Mouse (Mus musculus): ENCODE data around the gene Fgfr2. TPM values are rescaled to one million over a fixed set of nuclear protein-coding genes. Genes with fewer than 3 reads are reported as not detected.

Fgfr2 gene
- polyA plus RNA-seq, 1 experiment from 2014 or later = 92.0 TPM

GRCm38 (mm10) chr7:131306733-131307132, 1816.4 kb downstream of the Fgfr2 start:
- H3K4me1 ChIP-seq (ENCODE audit: control insufficient read depth, insufficient read depth, low read length) = no peaks in the 10 kb centered on the region
- DNase-seq (ENCODE audit: low spot score, missing footprints) (no peak), ATAC-seq (ENCODE audit: low FRiP score) (no peak)
- WGBS = 85% methylated on average over 5 of the region's 5 CpGs
- H3K9ac ChIP-seq (ENCODE audit: low read length) = no peak overlapping the region
- no peak overlapping the region for H3K4me2 ChIP-seq
- H3K36me3 ChIP-seq (ENCODE audit: control insufficient read depth, insufficient read depth, low read length) = no peaks in the 10 kb centered on the region
- H3K27me3 ChIP-seq (ENCODE audit: control insufficient read depth, insufficient read depth, low read length) = no peaks in the 10 kb centered on the region
- H3K4me3 ChIP-seq (ENCODE audit: low read depth, low read length) = no peak overlapping the region
- H3K9me3 ChIP-seq (ENCODE audit: control insufficient read depth, low read length) = no peaks in the 10 kb centered on the region
- H3K27ac ChIP-seq (ENCODE audit: low read depth, low read length) = no peak overlapping the region

GRCm38 (mm10) chr7:131303340-131303739, 1819.8 kb downstream of the Fgfr2 start:
- ATAC-seq (ENCODE audit: low FRiP score) (no peak), DNase-seq (ENCODE audit: low spot score, missing footprints) (no peak)
- H3K27ac ChIP-seq (ENCODE audit: low read depth, low read length) = no peak overlapping the region
- WGBS = 79% methylated on average over 8 of the region's 8 CpGs
- H3K4me2 ChIP-seq = no peak overlapping the region
- no peaks in the 10 kb centered on the region for H3K9me3 ChIP-seq (ENCODE audit: control insufficient read depth, low read length)
- no peak overlapping the region for H3K9ac ChIP-seq (ENCODE audit: low read length)
- no peaks in the 10 kb centered on the region for H3K4me1 ChIP-seq (ENCODE audit: control insufficient read depth, insufficient read depth, low read length)
- no peak overlapping the region for H3K4me3 ChIP-seq (ENCODE audit: low read depth, low read length)
- no peaks in the 10 kb centered on the region for H3K27me3 ChIP-seq (ENCODE audit: control insufficient read depth, insufficient read depth, low read length)
- H3K36me3 ChIP-seq (ENCODE audit: control insufficient read depth, insufficient read depth, low read length) = no peaks in the 10 kb centered on the region

- H3K9ac ChIP-seq (ENCODE audit: low read length) = no peak overlapping the region
- H3K4me3 ChIP-seq (ENCODE audit: low read depth, low read length) = no peak overlapping the region
- DNase-seq (ENCODE audit: low spot score, missing footprints) = no peak
- 82% methylated on average over 8 of the region's 8 CpGs for WGBS
- H3K36me3 ChIP-seq (ENCODE audit: control insufficient read depth, insufficient read depth, low read length) = no peaks in the 10 kb centered on the region
- H3K4me2 ChIP-seq = no peak overlapping the region
- no peaks in the 10 kb centered on the region for H3K9me3 ChIP-seq (ENCODE audit: control insufficient read depth, low read length)
- no peaks in the 10 kb centered on the region for H3K4me1 ChIP-seq (ENCODE audit: control insufficient read depth, insufficient read depth, low read length)
- no peaks in the 10 kb centered on the region for H3K27me3 ChIP-seq (ENCODE audit: control insufficient read depth, insufficient read depth, low read length)
- ATAC-seq (ENCODE audit: low FRiP score) = no peak
- H3K27ac ChIP-seq (ENCODE audit: low read depth, low read length) = no peak overlapping the region
Measured at GRCm38 (mm10) chr7:131297151-131297550, 1826.0 kb downstream of the Fgfr2 start.

GRCm38 (mm10) chr7:131265851-131266250, 1857.3 kb downstream of the Fgfr2 start:
- DNase-seq (ENCODE audit: low spot score, missing footprints) (no peak), ATAC-seq (ENCODE audit: low FRiP score) (no peak)
- Histone ChIP-seq H3K9me3 (ENCODE audit: control insufficient read depth, low read length) (no peaks in the 10 kb centered on the region), H3K9ac (ENCODE audit: low read length) (no peak overlapping the region), H3K4me1 (ENCODE audit: control insufficient read depth, insufficient read depth, low read length) (no peaks in the 10 kb centered on the region), H3K4me2 (no peak overlapping the region), H3K27me3 (ENCODE audit: control insufficient read depth, insufficient read depth, low read length) (no peaks in the 10 kb centered on the region), H3K36me3 (ENCODE audit: control insufficient read depth, insufficient read depth, low read length) (no peaks in the 10 kb centered on the region), H3K27ac (ENCODE audit: low read depth, low read length) (no peak overlapping the region), H3K4me3 (ENCODE audit: low read depth, low read length) (no peak overlapping the region)
- 72% methylated on average over 4 of the region's 4 CpGs for whole genome bisulfite sequencing

- Histone ChIP-seq H3K9ac (ENCODE audit: low read length) (no peak overlapping the region), H3K4me2 (no peak overlapping the region), H3K9me3 (ENCODE audit: control insufficient read depth, low read length) (no peaks in the 10 kb centered on the region), H3K27me3 (ENCODE audit: control insufficient read depth, insufficient read depth, low read length) (no peaks in the 10 kb centered on the region), H3K27ac (ENCODE audit: low read depth, low read length) (no peak overlapping the region), H3K4me3 (ENCODE audit: low read depth, low read length) (no peak overlapping the region), H3K4me1 (ENCODE audit: control insufficient read depth, insufficient read depth, low read length) (no peaks in the 10 kb centered on the region), H3K36me3 (ENCODE audit: control insufficient read depth, insufficient read depth, low read length) (no peaks in the 10 kb centered on the region)
- ATAC-seq (ENCODE audit: low FRiP score) (no peak), DNase-seq (ENCODE audit: low spot score, missing footprints) (peak; percentile 21)
- 94% methylated on average over 4 of the region's 4 CpGs for WGBS
Measured at GRCm38 (mm10) chr7:131264251-131264650, 1858.9 kb downstream of the Fgfr2 start.

- H3K9ac ChIP-seq (ENCODE audit: low read length) = no peak overlapping the region
- no peak overlapping the region for H3K4me2 ChIP-seq
- DNase-seq (ENCODE audit: low spot score, missing footprints) (no peak), ATAC-seq (ENCODE audit: low FRiP score) (no peak)
- no peaks in the 10 kb centered on the region for H3K9me3 ChIP-seq (ENCODE audit: control insufficient read depth, low read length)
- no peaks in the 10 kb centered on the region for H3K27me3 ChIP-seq (ENCODE audit: control insufficient read depth, insufficient read depth, low read length)
- no peaks in the 10 kb centered on the region for H3K4me1 ChIP-seq (ENCODE audit: control insufficient read depth, insufficient read depth, low read length)
- H3K4me3 ChIP-seq (ENCODE audit: low read depth, low read length) = no peak overlapping the region
- 71% methylated on average over 6 of the region's 6 CpGs for WGBS
- no peaks in the 10 kb centered on the region for H3K36me3 ChIP-seq (ENCODE audit: control insufficient read depth, insufficient read depth, low read length)
- no peak overlapping the region for H3K27ac ChIP-seq (ENCODE audit: low read depth, low read length)
Measured at GRCm38 (mm10) chr7:131260946-131261345, 1862.2 kb downstream of the Fgfr2 start.

- no peaks in the 10 kb centered on the region for H3K36me3 ChIP-seq (ENCODE audit: control insufficient read depth, insufficient read depth, low read length)
- H3K9me3 ChIP-seq (ENCODE audit: control insufficient read depth, low read length) = no peaks in the 10 kb centered on the region
- H3K4me2 ChIP-seq = no peak overlapping the region
- no peak for ATAC-seq (ENCODE audit: low FRiP score)
- no peaks in the 10 kb centered on the region for H3K27me3 ChIP-seq (ENCODE audit: control insufficient read depth, insufficient read depth, low read length)
- H3K27ac ChIP-seq (ENCODE audit: low read depth, low read length) = no peak overlapping the region
- WGBS = 90% methylated on average over 1 of the region's 1 CpGs
- no peak overlapping the region for H3K4me3 ChIP-seq (ENCODE audit: low read depth, low read length)
- H3K4me1 ChIP-seq (ENCODE audit: control insufficient read depth, insufficient read depth, low read length) = no peaks in the 10 kb centered on the region
- no peak overlapping the region for H3K9ac ChIP-seq (ENCODE audit: low read length)
- no peak for DNase-seq (ENCODE audit: low spot score, missing footprints)
Measured at GRCm38 (mm10) chr7:131257309-131257708, 1865.8 kb downstream of the Fgfr2 start.

GRCm38 (mm10) chr7:131256841-131257240, 1866.3 kb downstream of the Fgfr2 start:
- no peak overlapping the region for H3K27ac ChIP-seq (ENCODE audit: low read depth, low read length)
- no peak overlapping the region for H3K4me2 ChIP-seq
- ATAC-seq (ENCODE audit: low FRiP score) (no peak), DNase-seq (ENCODE audit: low spot score, missing footprints) (peak; percentile 44)
- H3K36me3 ChIP-seq (ENCODE audit: control insufficient read depth, insufficient read depth, low read length) = no peaks in the 10 kb centered on the region
- H3K27me3 ChIP-seq (ENCODE audit: control insufficient read depth, insufficient read depth, low read length) = no peaks in the 10 kb centered on the region
- H3K9me3 ChIP-seq (ENCODE audit: control insufficient read depth, low read length) = no peaks in the 10 kb centered on the region
- no peak overlapping the region for H3K4me3 ChIP-seq (ENCODE audit: low read depth, low read length)
- H3K9ac ChIP-seq (ENCODE audit: low read length) = no peak overlapping the region
- 93% methylated on average over 5 of the region's 5 CpGs for WGBS
- H3K4me1 ChIP-seq (ENCODE audit: control insufficient read depth, insufficient read depth, low read length) = no peaks in the 10 kb centered on the region

GRCm38 (mm10) chr7:131244993-131245392, 1878.2 kb downstream of the Fgfr2 start:
- Histone ChIP-seq H3K4me2 (no peak overlapping the region), H3K27me3 (ENCODE audit: control insufficient read depth, insufficient read depth, low read length) (no peaks in the 10 kb centered on the region), H3K36me3 (ENCODE audit: control insufficient read depth, insufficient read depth, low read length) (no peaks in the 10 kb centered on the region), H3K4me1 (ENCODE audit: control insufficient read depth, insufficient read depth, low read length) (no peaks in the 10 kb centered on the region), H3K27ac (ENCODE audit: low read depth, low read length) (no peak overlapping the region), H3K4me3 (ENCODE audit: low read depth, low read length) (no peak overlapping the region), H3K9me3 (ENCODE audit: control insufficient read depth, low read length) (no peaks in the 10 kb centered on the region), H3K9ac (ENCODE audit: low read length) (no peak overlapping the region)
- 41% methylated on average over 1 of the region's 1 CpGs for WGBS
- ATAC-seq (ENCODE audit: low FRiP score) (no peak), DNase-seq (ENCODE audit: low spot score, missing footprints) (no peak)

GRCm38 (mm10) chr7:131236091-131236490, 1887.1 kb downstream of the Fgfr2 start:
- DNase-seq (ENCODE audit: low spot score, missing footprints) (no peak), ATAC-seq (ENCODE audit: low FRiP score) (no peak)
- Histone ChIP-seq H3K9ac (ENCODE audit: low read length) (no peak overlapping the region), H3K9me3 (ENCODE audit: control insufficient read depth, low read length) (no peaks in the 10 kb centered on the region), H3K4me2 (no peak overlapping the region), H3K4me1 (ENCODE audit: control insufficient read depth, insufficient read depth, low read length) (no peaks in the 10 kb centered on the region), H3K27ac (ENCODE audit: low read depth, low read length) (no peak overlapping the region), H3K27me3 (ENCODE audit: control insufficient read depth, insufficient read depth, low read length) (no peaks in the 10 kb centered on the region), H3K36me3 (ENCODE audit: control insufficient read depth, insufficient read depth, low read length) (no peaks in the 10 kb centered on the region), H3K4me3 (ENCODE audit: low read depth, low read length) (no peak overlapping the region)
